Mouse (Mus musculus) ovary, postnatal 36 days (tissue): ENCODE results near the gene Gm5798.
"Not testable (repeated sequence)": the region's sequence is repeated elsewhere in the genome, so short reads cannot be mapped to it uniquely, and the experiment has no call there.

ENCODE experiments used
- DNase-seq: peaks from one replicate; pipeline ENCODE4 v3.0.0; 2022; ENCODE audit warnings: low spot score, mixed read lengths

Gm5798 gene

DNA sequence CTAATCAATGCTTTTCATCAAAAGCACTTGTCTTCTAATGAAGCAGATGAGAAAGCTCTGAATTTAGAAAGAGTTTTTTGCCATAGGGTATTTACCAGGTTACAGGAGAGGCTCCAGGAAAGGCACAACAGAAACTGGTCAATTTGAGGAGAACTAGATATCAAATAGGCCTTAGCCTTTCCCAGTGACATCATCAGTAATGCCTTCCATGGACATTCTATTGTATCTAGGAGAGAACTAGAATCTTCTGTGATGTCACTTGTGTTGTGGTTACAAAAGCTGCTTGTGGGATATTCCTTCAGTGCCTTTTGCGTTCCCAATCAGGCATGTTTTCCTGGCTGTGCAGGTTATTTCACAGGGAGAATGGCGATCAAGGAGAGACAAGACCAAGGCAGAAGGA is at the start of gene Gm5798:
Gene Gm5798 (plus strand): TSS at position 301 of the 400 bp plus-strand sequence.
- DNase-seq = not testable (repeated sequence)

DNA sequence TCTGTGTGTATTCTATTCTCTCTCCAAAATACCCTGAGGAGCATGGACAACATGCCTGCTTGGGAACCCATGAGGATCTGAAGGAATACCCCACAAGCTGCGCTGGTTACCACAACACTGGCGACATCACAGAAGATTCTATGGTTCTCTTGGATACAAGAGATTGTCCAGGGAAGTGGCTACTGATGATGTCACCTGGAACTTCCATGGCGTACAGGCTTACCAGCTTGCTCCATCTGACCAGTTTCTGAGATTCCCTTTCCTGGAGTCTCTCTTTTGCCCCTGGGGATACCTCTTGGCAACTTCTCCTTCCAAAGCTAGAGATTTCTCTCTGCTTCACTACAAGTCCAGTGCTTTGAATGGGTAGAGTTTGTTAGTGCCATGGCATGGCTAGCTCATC is 37.9 kb downstream of the Gm5798 start, which contains the start of gene Gm7945:
Gene Gm7945 (minus strand): TSS at position 101 of the 400 bp plus-strand sequence.
- DNase-seq = not testable (repeated sequence)
